ENCODE assay signal across 8 mouse cellular contexts in the genomic region with DNA sequence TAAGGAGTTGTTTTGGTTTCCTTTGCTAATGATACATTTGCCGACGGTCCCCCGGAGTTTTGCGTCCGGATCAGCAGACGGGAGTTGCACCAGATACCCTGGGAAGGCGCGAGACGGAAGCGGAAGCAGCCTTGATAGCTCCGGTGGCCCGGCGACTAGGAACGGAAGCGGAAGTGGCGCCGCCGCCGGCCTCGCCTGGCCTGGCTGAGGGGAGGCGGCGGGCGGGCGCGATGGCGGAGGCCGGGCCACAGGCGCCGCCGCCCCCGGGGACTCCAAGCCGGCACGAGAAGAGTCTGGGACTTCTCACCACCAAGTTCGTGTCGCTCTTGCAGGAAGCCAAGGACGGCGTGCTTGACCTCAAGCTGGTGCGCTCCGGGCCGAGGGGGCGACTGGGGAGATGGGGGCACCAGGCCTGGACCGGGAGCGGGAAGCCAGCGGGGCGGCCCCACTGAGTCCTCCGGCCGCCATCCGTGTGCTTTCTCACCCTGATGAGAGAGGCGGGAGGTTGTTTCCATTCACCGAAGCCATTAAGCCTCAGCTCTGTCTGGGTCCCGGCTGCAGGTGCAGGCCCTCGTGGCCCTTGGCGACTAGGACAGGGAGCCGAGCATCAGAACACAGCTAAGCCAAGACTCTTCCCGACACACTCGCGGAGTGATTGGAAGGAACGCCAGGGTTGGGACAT. TPM values are rescaled to one million over a fixed set of nuclear protein-coding genes. Genes with fewer than 3 reads are reported as not detected.
DNase-seq lines count a peak whose midpoint lies in the region; ATAC-seq and TF ChIP-seq lines count a peak whose summit lies in the region.

A gene (plus strand): TSS at position 153 of the 682 bp plus-strand sequence.

- under 1% methylated on average over 58 of the region's 58 CpGs for WGBS in forebrain, embryonic 11.5 days
- WGBS in heart, embryonic 16.5 days, result under 1% methylated on average over 58 of the region's 58 CpGs
- under 1% methylated on average over 58 of the region's 58 CpGs for WGBS in liver, embryonic 15.5 days (ENCODE audit: insufficient replicate concordance)
- WGBS in neural tube, embryonic 12.5 days, result under 1% methylated on average over 58 of the region's 58 CpGs

- dilution Hi-C loops in CH12.LX (cut with MboI; ENCODE audit: extremely low pct_ligation_motif_present, extremely low pct_unique_long_range_greater_than_20kb, low sequenced_read_pairs), result no loop called here

- peaks cover 25 to 47% of the 10 kb centered on the region in 2 experiments for H3K36me3 ChIP-seq in CH12.LX (replicated peaks in 1 of 2; ENCODE audit: control insufficient read depth in 1 of 2, insufficient read depth in 1 of 2, low read length in 1 of 2)
- peaks cover 15% of the 10 kb centered on the region for H3K36me3 ChIP-seq in forebrain, embryonic 11.5 days (ENCODE audit: control insufficient read depth, insufficient read depth, low read length)
- H3K36me3 ChIP-seq in heart, embryonic 16.5 days (ENCODE audit: control insufficient read depth, insufficient read depth), result peaks cover 30% of the 10 kb centered on the region
- peaks cover 40% of the 10 kb centered on the region for H3K36me3 ChIP-seq in liver, embryonic 15.5 days (replicated peaks)
- H3K36me3 ChIP-seq in neural tube, embryonic 12.5 days, result peaks cover 31% of the 10 kb centered on the region

- no peak for TF ChIP-seq EP300 in CH12.LX (IDR thresholded peaks at IDR 0.05; ENCODE audit: low read length)

- H3K79me2 ChIP-seq in CH12.LX (replicated peaks; ENCODE audit: control insufficient read depth, extremely low read depth, insufficient read depth, poor library complexity, severe bottlenecking), result peaks cover 26% of the 10 kb centered on the region

- TF ChIP-seq RAD21 in CH12.LX (IDR thresholded peaks at IDR 0.05; ENCODE audit: low read depth, low read length), result no peak

- H3K9ac ChIP-seq in CH12.LX (ENCODE audit: insufficient read depth, low read depth), result peak within 1 kb of the TSS; percentile 94
- H3K9ac ChIP-seq in forebrain, embryonic 11.5 days (ENCODE audit: low read length), result peak within 1 kb of the TSS; percentile 93
- H3K9ac ChIP-seq in heart, embryonic 16.5 days (ENCODE audit: low read length), result peak within 1 kb of the TSS; percentile 92
- H3K9ac ChIP-seq in liver, embryonic 15.5 days, result peak within 1 kb of the TSS; percentile 88
- peak within 1 kb of the TSS; percentile 83 for H3K9ac ChIP-seq in neural tube, embryonic 12.5 days

- TF ChIP-seq POLR2A in CH12.LX (IDR thresholded peaks at IDR 0.05; ENCODE audit: low read depth, low read length), result peak; percentile 85

- ATAC-seq in forebrain, embryonic 11.5 days (replicated peaks; ENCODE audit: low FRiP score), result peak; percentile 92
- peak; percentile 87 for ATAC-seq in heart, embryonic 16.5 days (replicated peaks; ENCODE audit: extremely low read depth, insufficient read depth, low FRiP score)
- peak; percentile 66 for ATAC-seq in liver, embryonic 15.5 days (ENCODE audit: insufficient read depth)
- ATAC-seq in neural tube, embryonic 12.5 days (ENCODE audit: low FRiP score, low read depth), result peak; percentile 94

- H3K4me1 ChIP-seq in CH12.LX (ENCODE audit: control insufficient read depth in 1 of 2, insufficient read depth in 2 of 2), result peaks cover 10 to 59% of the 10 kb centered on the region in 2 experiments
- H3K4me1 ChIP-seq in forebrain, embryonic 11.5 days (replicated peaks; ENCODE audit: control insufficient read depth, insufficient read depth, low read length), result peaks cover 10% of the 10 kb centered on the region
- H3K4me1 ChIP-seq in heart, embryonic 16.5 days (ENCODE audit: control insufficient read depth, insufficient read depth, low read length), result peaks cover 19% of the 10 kb centered on the region
- H3K4me1 ChIP-seq in liver, embryonic 15.5 days (replicated peaks), result peaks cover 62% of the 10 kb centered on the region
- H3K4me1 ChIP-seq in neural tube, embryonic 12.5 days, result peaks cover 13% of the 10 kb centered on the region

- peak within 1 kb of the TSS; percentile 88 for H3K4me2 ChIP-seq in CH12.LX (ENCODE audit: insufficient read depth, low read depth, poor library complexity, severe bottlenecking)
- peak within 1 kb of the TSS; percentile 94 for H3K4me2 ChIP-seq in forebrain, embryonic 11.5 days (ENCODE audit: low read depth, low read length, severe bottlenecking)
- H3K4me2 ChIP-seq in heart, embryonic 16.5 days (ENCODE audit: low read depth, low read length), result peak within 1 kb of the TSS; percentile 98
- peak within 1 kb of the TSS; percentile 80 for H3K4me2 ChIP-seq in liver, embryonic 15.5 days
- peak within 1 kb of the TSS; percentile 92 for H3K4me2 ChIP-seq in neural tube, embryonic 12.5 days (replicated peaks)

- TF ChIP-seq CTCF in CH12.LX (conservative IDR thresholded peaks at IDR 0.05 in 1 of 2, IDR thresholded peaks at IDR 0.05 in 1 of 2; ENCODE audit: low read depth in 2 of 2, low read length in 2 of 2), result no peak

- H3K27ac ChIP-seq in CH12.LX (ENCODE audit: insufficient read depth, low read depth), result peak within 1 kb of the TSS; percentile 50
- H3K27ac ChIP-seq in forebrain, embryonic 11.5 days (ENCODE audit: low read depth, low read length), result peak within 1 kb of the TSS; percentile 28
- H3K27ac ChIP-seq in heart, embryonic 16.5 days (ENCODE audit: low read length), result peak within 1 kb of the TSS; percentile 79
- peak within 1 kb of the TSS; percentile 98 for H3K27ac ChIP-seq in liver, embryonic 15.5 days (replicated peaks)
- H3K27ac ChIP-seq in neural tube, embryonic 12.5 days, result no peak within 1 kb of the TSS

- in situ Hi-C loops in CH12.LX (cut with MboI; ENCODE audit: low pct_ligation_motif_present, low pct_unique_long_range_greater_than_20kb, low sequenced_read_pairs), result no loop called here

- H3K27me3 ChIP-seq in CH12.LX (replicated peaks), result no peaks in the 10 kb centered on the region
- H3K27me3 ChIP-seq in forebrain, embryonic 11.5 days (ENCODE audit: control insufficient read depth, insufficient read depth, low read length), result no peaks in the 10 kb centered on the region
- H3K27me3 ChIP-seq in heart, embryonic 16.5 days (ENCODE audit: control insufficient read depth, insufficient read depth, low read length), result no peaks in the 10 kb centered on the region
- H3K27me3 ChIP-seq in liver, embryonic 15.5 days, result peaks cover 6% of the 10 kb centered on the region
- H3K27me3 ChIP-seq in neural tube, embryonic 12.5 days (replicated peaks), result 0 out of 2 replicates have a peak, but pooled peaks cover 7% of the 10 kb centered on the region

- peak within 1 kb of the TSS; percentile 82 to 96 (median 89) for H3K4me3 ChIP-seq in CH12.LX (replicated peaks in 1 of 3; ENCODE audit: low read depth in 2 of 3, low read length in 2 of 3, poor library complexity in 1 of 3)
- H3K4me3 ChIP-seq in forebrain, embryonic 11.5 days (ENCODE audit: low read depth, low read length), result peak within 1 kb of the TSS; percentile 98
- peak within 1 kb of the TSS; percentile 89 for H3K4me3 ChIP-seq in heart, embryonic 16.5 days (ENCODE audit: low read length)
- peak within 1 kb of the TSS; percentile 77 for H3K4me3 ChIP-seq in liver, embryonic 15.5 days (replicated peaks)
- peak within 1 kb of the TSS; percentile 90 for H3K4me3 ChIP-seq in neural tube, embryonic 12.5 days

- DNase-seq in CH12.LX (ENCODE audit: extremely low read depth), result peak; percentile 93
- DNase-seq in c-Kit-positive CD71-negative TER-119-negative erythroid progenitor cells, embryonic 14.5 days (ENCODE audit: low read depth), result peak; percentile 86
- DNase-seq in forebrain, embryonic 11.5 days (ENCODE audit: low spot score), result peak; percentile 94
- DNase-seq in kidney, postnatal 36 days, result peak; percentile 96 to 97
- DNase-seq in telencephalon, adult 2 months (ENCODE audit: low read depth, low spot score), result peak; percentile 91

- H3K9me3 ChIP-seq in CH12.LX (replicated peaks; ENCODE audit: low read length), result no peaks in the 10 kb centered on the region
- no peaks in the 10 kb centered on the region for H3K9me3 ChIP-seq in forebrain, embryonic 11.5 days (ENCODE audit: control insufficient read depth, low read length)
- no peaks in the 10 kb centered on the region for H3K9me3 ChIP-seq in heart, embryonic 16.5 days (replicated peaks; ENCODE audit: control insufficient read depth, low read length)
- H3K9me3 ChIP-seq in liver, embryonic 15.5 days (replicated peaks), result no peaks in the 10 kb centered on the region
- no peaks in the 10 kb centered on the region for H3K9me3 ChIP-seq in neural tube, embryonic 12.5 days

TF ChIP-seq in CH12.LX, 34 proteins besides CTCF, POLR2A, EP300 and RAD21 (continues in another document):
- peak; percentile 66; the same call in 1 of the 2 replicates for TF ChIP-seq POLR2AphosphoS2 (IDR thresholded peaks at IDR 0.05; ENCODE audit: low read depth, low read length)
- peak; percentile 57; the same call in 1 of the 2 replicates for TF ChIP-seq IRF4 (IDR thresholded peaks at IDR 0.05; ENCODE audit: low read depth, low read length)
- TF ChIP-seq MEF2A (IDR thresholded peaks at IDR 0.05; ENCODE audit: borderline replicate concordance, low read depth, low read length), result peak; percentile 67
- TF ChIP-seq MXI1 (IDR thresholded peaks at IDR 0.05; ENCODE audit: low read depth, low read length), result peak; percentile 70
- no peak for TF ChIP-seq PAX5 (IDR thresholded peaks at IDR 0.05; ENCODE audit: low read length)
- peak; percentile 77 for TF ChIP-seq NELFE (IDR thresholded peaks at IDR 0.05; ENCODE audit: low read depth, low read length)
- TF ChIP-seq E2F4 (IDR thresholded peaks at IDR 0.05; ENCODE audit: insufficient replicate concordance, low read depth, low read length), result no peak
- TF ChIP-seq ZC3H11A (IDR thresholded peaks at IDR 0.05; ENCODE audit: low read depth, low read length), result no peak
- no peak; the same call in 1 of the 2 replicates for TF ChIP-seq CHD2 (IDR thresholded peaks at IDR 0.05; ENCODE audit: low read length)
- no peak for TF ChIP-seq ZKSCAN1 (IDR thresholded peaks at IDR 0.05; ENCODE audit: borderline replicate concordance, low read depth, low read length)
- no peak for TF ChIP-seq CHD1 (IDR thresholded peaks at IDR 0.05; ENCODE audit: low read depth, low read length)
- no peak for TF ChIP-seq USF1 (IDR thresholded peaks at IDR 0.05; ENCODE audit: low read depth, low read length)
- TF ChIP-seq UBTF (IDR thresholded peaks at IDR 0.05; ENCODE audit: low read depth, low read length), result no peak; the same call in 1 of the 2 replicates
- TF ChIP-seq TBP (conservative IDR thresholded peaks at IDR 0.05; ENCODE audit: low read depth, low read length), result 0 out of 2 replicates have a peak, but pooled peaks have one; percentile 27
- TF ChIP-seq ELF1 (IDR thresholded peaks at IDR 0.05; ENCODE audit: low read depth, low read length), result peak; percentile 99

RNA-seq across cellular contexts. Expression of the gene that starts here (rescaled TPM):
- total RNA-seq in CH12.LX (2012; rRNA removed), result 51.0 and 62.4 TPM in 2 replicates
- total RNA-seq in CH12.LX (2014; rRNA removed), result 34.1 and 39.9 TPM in 2 replicates
- 165 and 198 TPM in 2 replicates for polyA plus RNA-seq in CH12.LX (2012; ENCODE audit: insufficient read length, low read depth)
- polyA plus RNA-seq in forebrain, embryonic 11.5 days (2014; fragmentation: Nextera tagmentation; extraction: Ambion mirVana), result 122 and 135 TPM in 2 replicates
- 50.8 and 61.1 TPM in 2 replicates for polyA plus RNA-seq in heart, embryonic 16.5 days (2015; fragmentation: Nextera tagmentation; extraction: Ambion mirVana)
- 197 and 211 TPM in 2 replicates for polyA plus RNA-seq in liver, embryonic 15.5 days (2015; fragmentation: Nextera tagmentation; extraction: Ambion mirVana)
- 66.0 and 75.6 TPM in 2 replicates for polyA plus RNA-seq in neural tube, embryonic 12.5 days (2016; fragmentation: Nextera tagmentation; extraction: Ambion mirVana)
